Mouse (Mus musculus) hindbrain, embryonic 10.5 days (tissue): ENCODE measurements around the gene Plet1. TPM values are rescaled to one million over a fixed set of nuclear protein-coding genes. Genes with fewer than 3 reads are reported as not detected.
A peak's percentile ranks its signal among the peaks of the same experiment; 100 is the strongest.

Experiments used
- DNase-seq: peaks from one replicate; pipeline ENCODE4 v3.0.0-alpha.2; 2017; ENCODE audit warnings: low spot score
- H3K27ac ChIP-seq: fragments of 300-500 bp; sonication (generic); 2 replicates; pipeline ENCODE4 v1.5.1; 2016; ENCODE audit warnings: mild to moderate bottlenecking, moderate library complexity
- H3K27me3 ChIP-seq: fragments of 300-500 bp; sonication (generic); 2 replicates; pipeline ENCODE4 v1.6.1; 2016; ENCODE audit warnings: mild to moderate bottlenecking; ENCODE audit not compliant: poor library complexity, insufficient read depth, severe bottlenecking
- H3K36me3 ChIP-seq: fragments of 300-500 bp; sonication (generic); 2 replicates; pipeline ENCODE4 v1.6.1; 2016; ENCODE audit warnings: mild to moderate bottlenecking, moderate library complexity
- H3K4me1 ChIP-seq: fragments of 300-500 bp; sonication (generic); replicated peaks from 2 replicates; pipeline ENCODE4 v1.6.1; 2016; ENCODE audit warnings: mild to moderate bottlenecking
- H3K4me3 ChIP-seq: fragments of 300-500 bp; sonication (generic); 2 replicates; pipeline ENCODE4 v1.5.1; 2016; ENCODE audit warnings: mild to moderate bottlenecking, moderate library complexity
- H3K9me3 ChIP-seq: fragments of 300-500 bp; sonication (generic); 2 replicates; pipeline ENCODE4 v1.6.1; 2016; ENCODE audit warnings: mild to moderate bottlenecking, moderate library complexity
- WGBS: fragments of 180-500 bp; shearing (Covaris S2); methylation state at CpG from one replicate; pipeline ENCODE4 v1.1.7; 2016; 5-methylcytosine and 5-hydroxymethylcytosine counted together
- polyA plus RNA-seq: library from polyadenylated mRNA; unstranded; fragments of >200 nt; fragmentation: Nextera tagmentation; extraction: Ambion mirVana; gene quantifications from 2 replicates; pipeline ENCODE4 v1.2.1, GENCODE M21; 2016

The Plet1 gene
- polyA plus RNA-seq, 1 experiment from 2014 or later: 1.2 TPM

DNA sequence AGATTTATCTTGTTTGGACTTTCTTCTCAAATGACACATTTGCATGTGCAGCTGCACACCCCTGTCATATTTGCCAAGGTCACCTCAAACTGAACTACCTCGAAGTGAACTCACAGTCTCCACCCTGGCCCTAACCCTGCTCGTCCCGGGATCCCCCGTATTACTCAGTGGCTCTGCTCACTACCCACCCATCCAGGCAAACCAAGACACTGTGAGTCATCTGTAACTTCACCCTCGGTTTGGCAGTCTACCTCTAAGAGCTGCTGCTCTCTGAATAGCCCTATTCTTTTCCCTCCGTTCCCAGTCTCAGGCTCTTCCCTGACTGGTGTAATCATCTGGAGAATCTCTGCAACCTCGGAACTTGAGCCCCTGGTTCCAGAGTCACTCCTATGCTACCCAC, 17.7 kb upstream of the Plet1 start:
- H3K27ac ChIP-seq: no peak overlapping the region
- no peaks in the 10 kb centered on the region for H3K27me3 ChIP-seq
- no peaks in the 10 kb centered on the region for H3K9me3 ChIP-seq
- DNase-seq: no peak
- peaks cover 14% of the 10 kb centered on the region; the same call in 1 of the 2 replicates for H3K4me1 ChIP-seq
- no peak overlapping the region for H3K4me3 ChIP-seq
- WGBS: 67% methylated on average over 7 of the region's 7 CpGs
- no peaks in the 10 kb centered on the region for H3K36me3 ChIP-seq

DNA sequence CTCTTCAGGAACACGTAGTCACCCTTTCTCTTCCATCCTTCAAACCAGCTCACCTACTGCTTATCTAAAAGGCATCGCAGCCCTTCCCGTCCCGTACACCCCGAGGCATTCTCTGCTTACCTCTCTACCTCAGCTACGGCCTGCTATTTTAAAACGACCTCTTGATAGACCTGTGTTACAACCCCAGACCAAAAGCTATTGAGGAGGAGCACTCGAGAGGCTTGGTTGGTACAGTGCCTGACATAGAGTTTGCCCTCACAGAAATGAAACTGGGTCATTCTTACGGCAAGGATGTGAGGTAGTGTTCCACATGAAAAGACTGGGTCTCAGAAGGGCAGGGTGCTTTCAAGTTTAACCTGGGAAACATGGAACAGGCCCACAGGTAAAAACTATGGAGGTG, 17.1 kb upstream of the Plet1 start:
- no peak overlapping the region for H3K4me3 ChIP-seq
- WGBS: 86% methylated on average over 9 of the region's 9 CpGs
- no peaks in the 10 kb centered on the region for H3K36me3 ChIP-seq
- H3K9me3 ChIP-seq: no peaks in the 10 kb centered on the region
- H3K4me1 ChIP-seq: peaks cover 14% of the 10 kb centered on the region; the same call in 1 of the 2 replicates
- no peak for DNase-seq
- H3K27me3 ChIP-seq: no peaks in the 10 kb centered on the region
- no peak overlapping the region for H3K27ac ChIP-seq

DNA sequence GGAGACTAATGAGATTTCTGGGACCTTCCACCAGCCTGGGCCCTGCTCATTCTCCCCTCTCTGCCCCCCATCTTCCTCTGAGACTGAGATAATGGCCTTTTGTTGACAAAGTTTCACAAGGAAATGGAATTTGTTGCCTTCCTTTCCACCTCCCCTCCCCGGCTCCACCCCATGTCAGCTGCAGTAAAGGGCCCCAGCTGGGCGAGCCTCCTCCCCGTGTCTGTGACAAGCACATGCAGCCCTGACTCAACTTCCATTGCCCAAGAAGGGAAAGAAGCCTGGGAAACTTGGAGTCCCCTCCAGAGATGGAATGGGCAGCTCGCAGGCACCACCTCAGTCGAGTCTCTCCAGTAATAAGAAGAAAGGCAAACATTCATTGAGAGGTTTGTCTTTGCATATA, 15.5 kb upstream of the Plet1 start:
- Histone ChIP-seq H3K4me1 (0 out of 2 replicates have a peak, but pooled peaks cover 14% of the 10 kb centered on the region), H3K27ac (no peak overlapping the region), H3K36me3 (no peaks in the 10 kb centered on the region), H3K27me3 (no peaks in the 10 kb centered on the region), H3K9me3 (no peaks in the 10 kb centered on the region), H3K4me3 (no peak overlapping the region)
- no peak for DNase-seq
- 17% methylated on average over 5 of the region's 5 CpGs for WGBS

DNA sequence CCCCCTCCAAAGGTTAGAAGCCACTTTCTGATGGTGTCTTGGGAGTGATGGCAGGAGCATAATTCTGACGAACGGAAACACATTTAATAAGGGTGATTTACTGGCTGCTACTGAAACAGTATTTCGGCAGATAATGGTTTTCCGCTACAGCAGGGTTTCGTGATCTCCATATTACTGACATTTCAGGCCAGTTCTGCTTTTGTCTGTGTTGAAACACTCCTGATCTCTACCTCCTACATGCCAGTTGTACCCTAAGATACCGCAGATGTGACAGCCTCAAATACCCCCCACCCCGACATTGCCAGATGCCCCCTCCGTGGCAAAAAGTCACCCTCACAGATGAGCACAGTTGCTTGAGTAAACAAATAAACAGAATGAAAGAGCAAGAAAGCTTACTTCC, 14.8 kb upstream of the Plet1 start:
- DNase-seq: no peak
- H3K27me3 ChIP-seq: no peaks in the 10 kb centered on the region
- no peak overlapping the region for H3K4me3 ChIP-seq
- no peak overlapping the region for H3K27ac ChIP-seq
- WGBS: 60% methylated on average over 8 of the region's 8 CpGs
- H3K36me3 ChIP-seq: no peaks in the 10 kb centered on the region
- 0 out of 2 replicates have a peak, but pooled peaks cover 14% of the 10 kb centered on the region for H3K4me1 ChIP-seq
- H3K9me3 ChIP-seq: no peaks in the 10 kb centered on the region

DNA sequence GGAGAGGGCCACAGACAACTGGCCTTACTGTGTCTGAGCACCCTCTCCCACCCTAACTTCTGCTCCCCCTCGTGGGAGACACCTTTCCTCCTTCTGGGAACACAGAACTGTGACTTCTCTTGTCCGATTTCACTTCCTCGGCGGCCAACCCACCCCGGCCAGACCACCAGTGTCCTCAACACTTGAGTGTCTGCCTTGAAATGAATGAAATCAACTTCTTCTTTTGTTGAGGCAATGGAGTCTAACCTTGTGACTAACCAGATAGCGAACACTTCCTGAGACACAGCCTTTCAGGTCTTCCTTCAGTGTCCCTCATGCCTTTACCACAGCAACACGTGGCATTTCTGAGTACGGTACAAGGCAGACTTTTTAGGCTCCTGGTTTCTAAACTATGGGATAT, 11.6 kb upstream of the Plet1 start:
- 88% methylated on average over 8 of the region's 8 CpGs for WGBS
- no peaks in the 10 kb centered on the region for H3K36me3 ChIP-seq
- H3K9me3 ChIP-seq: no peaks in the 10 kb centered on the region
- no peak for DNase-seq
- H3K27ac ChIP-seq: no peak overlapping the region
- H3K4me3 ChIP-seq: no peak overlapping the region
- peaks cover 19% of the 10 kb centered on the region for H3K4me1 ChIP-seq
- H3K27me3 ChIP-seq: no peaks in the 10 kb centered on the region

DNA sequence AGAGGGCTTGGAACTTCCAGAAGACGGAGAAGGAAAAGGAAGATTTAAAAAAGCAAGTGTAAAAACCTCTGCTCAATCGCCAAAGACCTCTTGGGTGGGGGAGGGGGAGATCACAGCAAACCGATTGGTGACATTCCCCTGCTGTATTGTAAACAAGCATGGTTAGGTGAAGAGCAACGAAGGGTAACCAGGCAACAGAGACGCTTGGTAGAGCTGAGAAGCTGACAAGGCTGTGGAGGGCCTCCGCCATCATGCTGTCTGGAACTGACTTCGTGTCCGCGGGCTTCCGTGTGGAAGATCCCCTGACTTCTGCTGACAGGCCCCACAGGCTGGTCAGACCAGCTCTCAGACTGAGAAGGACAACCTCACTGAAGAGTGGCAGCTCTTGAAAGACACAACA, 8.8 kb upstream of the Plet1 start:
- Histone ChIP-seq H3K27me3 (no peaks in the 10 kb centered on the region), H3K9me3 (no peaks in the 10 kb centered on the region), H3K4me3 (peak overlapping the region; percentile 26), H3K27ac (no peak overlapping the region), H3K4me1 (peaks cover 11% of the 10 kb centered on the region), H3K36me3 (no peaks in the 10 kb centered on the region)
- DNase-seq: peak; percentile 28
- 7% methylated on average over 10 of the region's 10 CpGs for WGBS

DNA sequence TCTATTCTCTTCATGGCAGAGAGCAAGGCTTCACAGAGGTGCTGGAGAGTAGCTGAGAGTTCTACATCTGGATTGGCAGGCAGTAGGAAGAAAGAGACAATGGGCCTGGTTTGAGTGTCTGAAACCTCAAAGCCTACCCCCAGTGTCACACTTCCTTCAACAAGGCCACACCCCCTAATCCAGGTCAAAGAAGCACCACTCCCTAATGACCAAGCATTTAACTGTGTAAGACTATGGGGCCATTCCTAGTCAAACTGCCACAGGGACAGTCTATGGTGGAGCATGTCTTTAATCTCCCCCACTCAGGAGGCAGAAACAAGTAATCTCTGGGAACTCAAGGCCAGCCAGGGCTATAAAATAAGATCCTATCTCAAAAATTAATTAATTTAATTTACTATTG, 3.5 kb upstream of the Plet1 start:
- peaks cover 10% of the 10 kb centered on the region for H3K4me1 ChIP-seq
- DNase-seq: no peak
- H3K4me3 ChIP-seq: no peak overlapping the region
- no peaks in the 10 kb centered on the region for H3K36me3 ChIP-seq
- H3K27me3 ChIP-seq: no peaks in the 10 kb centered on the region
- no peaks in the 10 kb centered on the region for H3K9me3 ChIP-seq
- H3K27ac ChIP-seq: no peak overlapping the region

DNA sequence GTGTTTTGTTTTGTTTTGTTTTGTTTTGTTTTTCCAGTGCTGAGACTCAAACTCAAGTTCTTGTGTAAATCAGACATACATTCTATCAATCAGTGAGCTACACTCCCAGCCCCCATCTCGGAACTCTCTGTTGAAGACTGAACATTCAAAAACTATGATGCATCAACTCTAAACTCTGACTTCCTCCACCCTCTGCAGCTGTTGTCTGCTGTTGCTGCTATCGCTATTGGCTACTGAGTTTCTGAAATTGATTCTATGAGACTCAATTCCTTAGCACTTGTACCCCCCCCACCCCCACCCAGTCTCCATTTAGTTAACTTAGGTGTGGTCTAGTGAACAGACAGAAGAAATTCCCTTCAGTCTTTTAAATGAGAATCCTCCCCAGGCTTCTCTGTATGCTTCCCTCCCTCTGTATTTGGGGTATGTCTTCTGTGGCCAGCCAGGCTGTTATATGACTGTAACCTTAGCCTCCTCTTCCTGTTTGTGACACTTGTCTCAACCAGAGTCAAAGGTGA, 2.7 kb upstream of the Plet1 start:
- H3K36me3 ChIP-seq: no peaks in the 10 kb centered on the region
- H3K27ac ChIP-seq: no peak overlapping the region
- WGBS: 87% methylated on average over 2 of the region's 2 CpGs
- peaks cover 15% of the 10 kb centered on the region for H3K4me1 ChIP-seq
- DNase-seq: no peak
- no peak overlapping the region for H3K4me3 ChIP-seq
- H3K27me3 ChIP-seq: no peaks in the 10 kb centered on the region
- no peaks in the 10 kb centered on the region for H3K9me3 ChIP-seq

DNA sequence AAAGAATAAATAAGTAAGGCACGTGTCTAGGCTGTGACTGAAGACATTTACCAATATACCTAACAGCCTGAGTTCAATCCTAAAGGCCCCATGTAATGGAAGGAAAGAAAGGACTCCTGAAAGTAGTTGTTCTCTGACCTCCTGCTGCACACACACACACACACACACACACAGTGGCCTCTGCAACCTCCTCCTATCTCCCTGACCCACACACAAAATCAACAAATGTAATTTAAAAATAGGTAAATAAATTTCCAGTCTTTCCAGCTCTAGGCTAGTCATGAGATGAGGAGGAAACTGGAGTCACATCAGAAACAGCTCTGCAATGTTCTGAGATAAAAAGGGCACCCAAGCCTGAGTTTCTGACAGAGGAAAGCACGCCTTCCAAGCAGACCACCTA, 548 bp upstream of the Plet1 start:
- peaks cover 21% of the 10 kb centered on the region for H3K4me1 ChIP-seq
- DNase-seq: no peak
- no peaks in the 10 kb centered on the region for H3K9me3 ChIP-seq
- WGBS: 69% methylated on average over 2 of the region's 2 CpGs
- H3K36me3 ChIP-seq: no peaks in the 10 kb centered on the region
- no peak overlapping the region for H3K27ac ChIP-seq
- no peak overlapping the region for H3K4me3 ChIP-seq
- H3K27me3 ChIP-seq: no peaks in the 10 kb centered on the region

DNA sequence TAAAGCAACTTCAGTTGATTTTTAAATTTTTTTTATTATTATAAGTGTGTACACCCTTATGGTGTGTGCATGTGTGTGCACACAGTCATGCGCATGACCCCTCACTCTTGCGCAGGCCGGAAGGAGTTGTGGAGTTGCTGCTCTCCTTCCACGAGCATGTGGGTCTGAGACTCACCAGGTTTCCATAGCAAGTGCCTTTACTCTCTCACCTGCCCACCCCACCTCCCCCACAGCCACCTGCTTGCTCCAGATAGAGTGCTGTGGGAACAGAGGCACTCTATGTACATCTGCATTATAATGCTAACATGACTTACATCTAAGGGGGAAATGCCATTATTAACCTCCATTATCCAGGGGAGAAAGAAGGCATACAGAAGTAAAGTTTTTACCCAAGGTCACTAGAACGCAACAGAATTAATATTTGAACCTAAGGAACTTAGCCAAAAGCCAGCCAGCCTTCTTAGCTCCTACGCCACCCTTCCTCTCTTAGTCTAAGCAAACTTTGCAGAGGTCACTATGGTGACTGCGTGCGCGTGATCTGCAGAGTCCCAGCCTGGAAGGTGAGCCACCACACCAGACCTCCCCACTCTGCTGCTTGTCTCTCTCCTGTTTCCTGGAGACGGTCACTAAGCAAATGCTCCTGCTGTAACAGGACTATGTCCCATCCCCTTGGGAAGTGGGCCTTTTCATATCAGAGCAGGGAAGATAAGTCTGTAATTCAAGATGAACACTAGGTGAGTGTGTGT, 1.3 kb downstream of the Plet1 start:
- no peaks in the 10 kb centered on the region for H3K9me3 ChIP-seq
- no peak for DNase-seq
- H3K4me1 ChIP-seq: peaks cover 23% of the 10 kb centered on the region
- 0 out of 2 replicates have a peak overlapping the region, but pooled peaks have one; percentile 16 for H3K4me3 ChIP-seq
- H3K36me3 ChIP-seq: no peaks in the 10 kb centered on the region
- WGBS: 66% methylated on average over 10 of the region's 10 CpGs
- H3K27ac ChIP-seq: peak overlapping the region; percentile 70
- no peaks in the 10 kb centered on the region for H3K27me3 ChIP-seq

DNA sequence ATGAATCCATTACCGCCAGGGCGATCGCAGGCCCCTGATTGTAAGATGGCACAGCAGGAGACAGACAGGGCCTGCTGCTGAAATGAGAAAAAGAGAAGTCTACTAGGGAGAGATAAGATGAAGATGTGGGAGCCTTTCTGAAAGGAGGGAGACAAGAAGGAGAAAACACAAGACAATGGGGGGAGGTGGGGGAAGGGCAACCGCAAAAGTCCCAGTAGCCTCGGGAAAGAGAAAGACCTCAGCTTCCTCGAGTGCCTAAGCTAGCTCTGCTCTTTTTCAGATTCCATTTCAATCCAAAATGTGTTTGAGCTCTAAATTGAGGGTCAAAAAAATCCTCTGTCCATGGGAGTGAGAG, 1.8 kb downstream of the Plet1 start:
- Histone ChIP-seq H3K4me3 (0 out of 2 replicates have a peak overlapping the region, but pooled peaks have one; percentile 16), H3K4me1 (peaks cover 26% of the 10 kb centered on the region), H3K27ac (peak overlapping the region; percentile 70), H3K27me3 (no peaks in the 10 kb centered on the region), H3K36me3 (no peaks in the 10 kb centered on the region), H3K9me3 (no peaks in the 10 kb centered on the region)
- 23% methylated on average over 6 of the region's 6 CpGs for WGBS
- DNase-seq: no peak

DNA sequence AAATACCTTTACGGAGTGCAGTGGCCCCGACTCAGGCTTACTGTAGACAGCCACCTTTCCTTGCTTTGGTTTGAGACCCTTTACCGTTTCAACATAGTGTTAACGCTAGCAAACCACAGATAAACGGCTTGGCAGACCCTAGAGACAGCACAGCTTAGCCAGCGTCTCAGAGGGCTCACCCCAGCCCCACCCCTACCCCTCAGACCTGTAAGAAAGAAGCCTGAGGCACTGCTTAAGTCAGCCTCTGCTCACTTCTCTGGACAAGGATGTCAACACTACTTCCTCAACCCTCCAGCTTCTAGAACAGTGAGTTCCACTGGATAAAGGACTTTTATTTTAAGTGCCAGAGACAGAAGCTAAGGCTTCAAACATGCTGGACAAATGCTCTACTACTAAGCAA, 2.2 kb downstream of the Plet1 start:
- Histone ChIP-seq H3K36me3 (no peaks in the 10 kb centered on the region), H3K27ac (peak overlapping the region; percentile 70), H3K27me3 (no peaks in the 10 kb centered on the region), H3K4me1 (peaks cover 26% of the 10 kb centered on the region), H3K9me3 (no peaks in the 10 kb centered on the region), H3K4me3 (0 out of 2 replicates have a peak overlapping the region, but pooled peaks have one; percentile 16)
- WGBS: 19% methylated on average over 6 of the region's 6 CpGs
- no peak for DNase-seq

DNA sequence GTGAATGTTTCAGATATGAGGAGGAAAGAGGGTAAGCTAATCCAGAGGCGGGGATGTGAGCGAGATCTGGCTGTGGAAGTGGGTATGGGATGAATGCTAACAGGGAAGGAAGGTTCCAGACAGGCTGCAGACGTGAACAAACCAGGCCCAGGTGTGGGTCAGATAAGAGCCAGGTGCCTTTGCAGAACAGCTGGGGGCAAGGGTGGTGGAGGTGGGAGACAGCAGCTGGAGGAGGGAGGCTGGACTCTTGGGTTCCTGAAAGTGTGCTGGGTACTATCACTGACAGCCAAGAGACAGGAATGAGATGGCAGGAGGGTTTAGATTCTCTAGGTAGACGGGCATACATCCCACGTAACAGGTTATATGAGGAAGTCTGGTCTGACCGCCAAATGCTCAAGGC, 2.8 kb downstream of the Plet1 start:
- no peak for DNase-seq
- Histone ChIP-seq H3K36me3 (no peaks in the 10 kb centered on the region), H3K27me3 (no peaks in the 10 kb centered on the region), H3K27ac (0 out of 2 replicates have a peak overlapping the region, but pooled peaks have one; percentile 70), H3K9me3 (no peaks in the 10 kb centered on the region), H3K4me3 (no peak overlapping the region), H3K4me1 (peaks cover 26% of the 10 kb centered on the region)
- WGBS: 78% methylated on average over 6 of the region's 6 CpGs
